ENCODE assay signal across 8 mouse cellular contexts in the genomic region with DNA sequence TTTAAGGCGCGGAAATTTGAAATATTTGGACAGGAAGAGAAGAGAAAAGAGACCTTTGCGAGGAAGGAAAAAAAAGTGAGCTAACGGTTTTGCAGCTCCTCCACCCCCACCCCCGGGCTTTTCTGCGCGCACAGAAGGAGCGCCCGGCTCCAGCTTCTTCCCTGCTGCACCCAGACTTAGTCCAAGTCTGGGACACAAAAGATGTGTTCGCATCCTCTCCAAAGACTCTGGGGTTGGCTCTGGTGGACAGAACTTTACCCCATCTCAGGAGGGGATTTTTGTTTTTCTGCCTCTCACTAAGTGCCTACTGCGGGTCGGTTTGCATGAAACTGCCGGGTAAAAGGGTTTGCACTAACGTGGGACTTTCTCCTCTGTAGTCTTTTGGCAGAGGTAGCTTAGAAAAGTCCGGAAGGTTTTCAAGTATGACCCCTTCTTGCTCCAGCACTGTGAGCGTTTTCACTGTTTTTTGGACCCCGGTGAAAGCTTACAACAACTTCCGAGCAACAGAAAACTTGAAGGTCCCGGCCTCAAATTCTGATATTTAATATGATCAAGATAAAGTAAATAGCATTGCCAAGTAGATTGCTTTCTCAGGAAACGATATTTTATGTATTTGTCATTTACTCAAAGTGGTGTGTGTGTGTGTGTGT. TPM values are rescaled to one million over a fixed set of nuclear protein-coding genes. Genes with fewer than 3 reads are reported as not detected.
DNase-seq lines count a peak whose midpoint lies in the region; ATAC-seq and TF ChIP-seq lines count a peak whose summit lies in the region.

No protein-coding gene starts in this region.

- H3K4me1 ChIP-seq in liver, adult 2 months (ENCODE audit: control insufficient read depth, insufficient read depth, low read length) = peaks cover 4% of the 10 kb centered on the region
- H3K4me1 ChIP-seq in bone marrow, adult 2 months (ENCODE audit: control insufficient read depth, insufficient read depth, low read length) = no peaks in the 10 kb centered on the region
- H3K4me1 ChIP-seq in heart, embryonic 16.5 days (ENCODE audit: control insufficient read depth, insufficient read depth, low read length) = peaks cover 12% of the 10 kb centered on the region
- peaks cover 5% of the 10 kb centered on the region for H3K4me1 ChIP-seq in liver, postnatal 0 days (ENCODE audit: insufficient read depth)
- peaks cover 5% of the 10 kb centered on the region for H3K4me1 ChIP-seq in stomach, embryonic 16.5 days (ENCODE audit: control insufficient read depth, insufficient read depth, low read length)

- H3K79me2 ChIP-seq in liver, adult 2 months (ENCODE audit: control insufficient read depth, insufficient read depth, low read length) = peaks cover 4% of the 10 kb centered on the region; the same call in 1 of the 2 replicates

- TF ChIP-seq POLR2A in liver, adult 2 months (IDR thresholded peaks at IDR 0.05; ENCODE audit: extremely low read depth, insufficient read depth, low read length) = no peak
- no peak for TF ChIP-seq POLR2A in bone marrow, adult 2 months (IDR thresholded peaks at IDR 0.05; ENCODE audit: borderline replicate concordance, control insufficient read depth, low read depth, low read length)

- peak overlapping the region; percentile 97 for H3K4me3 ChIP-seq in liver, adult 2 months (ENCODE audit: insufficient read depth, low read depth, low read length)
- peak overlapping the region; percentile 71 for H3K4me3 ChIP-seq in bone marrow, adult 2 months (replicated peaks; ENCODE audit: control insufficient read depth, low read depth, low read length)
- peak overlapping the region; percentile 71 for H3K4me3 ChIP-seq in heart, embryonic 16.5 days (ENCODE audit: low read length)
- H3K4me3 ChIP-seq in liver, postnatal 0 days (ENCODE audit: low read depth, low read length) = peak overlapping the region; percentile 63
- peak overlapping the region; percentile 39 for H3K4me3 ChIP-seq in stomach, embryonic 16.5 days (replicated peaks; ENCODE audit: low read length)

- H3K9me3 ChIP-seq in heart, embryonic 16.5 days (replicated peaks; ENCODE audit: control insufficient read depth, low read length) = no peaks in the 10 kb centered on the region
- H3K9me3 ChIP-seq in liver, postnatal 0 days (ENCODE audit: low read length) = no peaks in the 10 kb centered on the region
- no peaks in the 10 kb centered on the region for H3K9me3 ChIP-seq in stomach, embryonic 16.5 days (replicated peaks; ENCODE audit: control insufficient read depth, low read length)

- no peaks in the 10 kb centered on the region for H3K27me3 ChIP-seq in liver, adult 2 months (ENCODE audit: control insufficient read depth, insufficient read depth, low read length)
- peaks cover 36% of the 10 kb centered on the region for H3K27me3 ChIP-seq in heart, embryonic 16.5 days (ENCODE audit: control insufficient read depth, insufficient read depth, low read length)
- H3K27me3 ChIP-seq in liver, postnatal 0 days (ENCODE audit: insufficient read depth, low read length) = peaks cover 64% of the 10 kb centered on the region
- peaks cover 43% of the 10 kb centered on the region for H3K27me3 ChIP-seq in stomach, embryonic 16.5 days (ENCODE audit: control insufficient read depth, insufficient read depth, low read length)

- peak overlapping the region; percentile 82 for H3K27ac ChIP-seq in liver, adult 2 months (replicated peaks; ENCODE audit: insufficient read depth, low read depth, low read length)
- no peak overlapping the region for H3K27ac ChIP-seq in bone marrow, adult 2 months (ENCODE audit: control insufficient read depth, insufficient read depth, low read depth, low read length, poor library complexity)
- H3K27ac ChIP-seq in heart, embryonic 16.5 days (ENCODE audit: low read length) = no peak overlapping the region
- no peak overlapping the region for H3K27ac ChIP-seq in liver, postnatal 0 days (ENCODE audit: low read depth)
- no peak overlapping the region for H3K27ac ChIP-seq in stomach, embryonic 16.5 days (ENCODE audit: low read length)

- TF ChIP-seq CTCF in liver, adult 2 months (IDR thresholded peaks at IDR 0.05; ENCODE audit: low read depth, low read length) = no peak
- no peak for TF ChIP-seq CTCF in bone marrow, adult 2 months (IDR thresholded peaks at IDR 0.05; ENCODE audit: control insufficient read depth, insufficient read depth, low read length)
- TF ChIP-seq CTCF in liver, postnatal 0 days (IDR thresholded peaks at IDR 0.05; ENCODE audit: low read depth) = no peak

- peak overlapping the region; percentile 89 for H3K9ac ChIP-seq in liver, adult 2 months (ENCODE audit: low read depth, low read length)
- H3K9ac ChIP-seq in heart, embryonic 16.5 days (ENCODE audit: low read length) = peak overlapping the region; percentile 76
- H3K9ac ChIP-seq in liver, postnatal 0 days (replicated peaks) = peak overlapping the region; percentile 45; the same call in 1 of the 2 replicates
- no peak overlapping the region for H3K9ac ChIP-seq in stomach, embryonic 16.5 days (ENCODE audit: low read length)

- TF ChIP-seq EP300 in liver, postnatal 0 days (IDR thresholded peaks at IDR 0.05; ENCODE audit: low read depth) = no peak

- ATAC-seq in heart, embryonic 16.5 days (replicated peaks; ENCODE audit: extremely low read depth, insufficient read depth, low FRiP score) = no peak
- ATAC-seq in liver, postnatal 0 days = no peak
- no peak for ATAC-seq in stomach, embryonic 16.5 days (ENCODE audit: insufficient read depth, low FRiP score)

- 12% methylated on average over 20 of the region's 20 CpGs for WGBS in liver, adult 2 months
- WGBS in bone marrow, adult 2 months = 6% methylated on average over 20 of the region's 20 CpGs
- WGBS in heart, embryonic 16.5 days = 4% methylated on average over 20 of the region's 20 CpGs
- WGBS in liver, postnatal 0 days (ENCODE audit: insufficient replicate concordance) = 6% methylated on average over 20 of the region's 20 CpGs
- 7% methylated on average over 20 of the region's 20 CpGs for WGBS in stomach, embryonic 16.5 days

- no peak for DNase-seq in liver, adult 2 months (ENCODE audit: extremely low read depth, low read depth, low spot score)
- no peak for DNase-seq in liver
- no peak for DNase-seq in liver, postnatal 0 days
- no peak for DNase-seq in spleen, adult 12 weeks (ENCODE audit: low spot score)
- DNase-seq in frontal cortex, postnatal 10 days (ENCODE audit: low spot score in 2 of 2) = no peak

- H3K4me2 ChIP-seq in heart, embryonic 16.5 days (ENCODE audit: low read depth, low read length) = peak overlapping the region; percentile 98
- H3K4me2 ChIP-seq in liver, postnatal 0 days (ENCODE audit: low read depth, low read length) = peak overlapping the region; percentile 87
- peak overlapping the region; percentile 78 for H3K4me2 ChIP-seq in stomach, embryonic 16.5 days (ENCODE audit: low read depth, low read length)

- no peaks in the 10 kb centered on the region for H3K36me3 ChIP-seq in liver, adult 2 months (ENCODE audit: control insufficient read depth, insufficient read depth, low read length)
- H3K36me3 ChIP-seq in heart, embryonic 16.5 days (ENCODE audit: control insufficient read depth, insufficient read depth) = no peaks in the 10 kb centered on the region
- peaks cover 2% of the 10 kb centered on the region; the same call in 1 of the 2 replicates for H3K36me3 ChIP-seq in liver, postnatal 0 days (replicated peaks; ENCODE audit: insufficient read depth, low read length)
- H3K36me3 ChIP-seq in stomach, embryonic 16.5 days (ENCODE audit: control insufficient read depth, insufficient read depth, low read length) = no peaks in the 10 kb centered on the region

RNA-seq across cellular contexts. Expression of gene Cdkn2c, which starts 9.0 kb away (rescaled TPM):
- total RNA-seq in liver, adult 2 months (2014; rRNA removed) = 10.0 and 12.5 TPM in 2 replicates
- polyA plus RNA-seq in liver, adult 2 months (2012; rRNA removed) = 2.7 and 2.8 TPM in 2 replicates
- polyA plus RNA-seq in bone marrow, adult 2 months (2011; ENCODE audit: insufficient read depth, insufficient read length, low replicate concordance, missing spikeins) = 24.8 and 35.9 TPM in 2 replicates
- 18.0 and 18.5 TPM in 2 replicates for polyA plus RNA-seq in heart, embryonic 16.5 days (2015; fragmentation: Nextera tagmentation; extraction: Ambion mirVana)
- 11.1 and 13.4 TPM in 2 replicates for polyA plus RNA-seq in liver, postnatal 0 days (2015; fragmentation: Nextera tagmentation; extraction: Ambion mirVana)
- polyA plus RNA-seq in stomach, embryonic 16.5 days (2015; fragmentation: Nextera tagmentation; extraction: Ambion mirVana) = 6.5 and 9.0 TPM in 2 replicates

RNA-seq across cellular contexts. Expression of gene Faf1, which starts 18.4 kb away (rescaled TPM):
- total RNA-seq in liver, adult 2 months (2014; rRNA removed) = 21.6 and 21.7 TPM in 2 replicates
- 4.7 and 4.8 TPM in 2 replicates for polyA plus RNA-seq in liver, adult 2 months (2012; rRNA removed)
- 11.9 and 22.5 TPM in 2 replicates for polyA plus RNA-seq in bone marrow, adult 2 months (2011; ENCODE audit: insufficient read depth, insufficient read length, low replicate concordance, missing spikeins)
- polyA plus RNA-seq in heart, embryonic 16.5 days (2015; fragmentation: Nextera tagmentation; extraction: Ambion mirVana) = 18.5 and 19.2 TPM in 2 replicates
- polyA plus RNA-seq in liver, postnatal 0 days (2015; fragmentation: Nextera tagmentation; extraction: Ambion mirVana) = 10.6 and 10.9 TPM in 2 replicates
- 16.0 and 17.0 TPM in 2 replicates for polyA plus RNA-seq in stomach, embryonic 16.5 days (2015; fragmentation: Nextera tagmentation; extraction: Ambion mirVana)

Comparison
In these comparisons a context has a peak if more than half of its experiments do, and no peak if none do; other contexts are left out.
1. H3K4me3 ChIP-seq: peak in every context shown above with its lines; median percentile 97 in liver, adult 2 months; 71 in bone marrow, adult 2 months; 71 in heart, embryonic 16.5 days; 63 in liver, postnatal 0 days; 39 in stomach, embryonic 16.5 days.